Mouse (Mus musculus) yolk sac, embryonic 10.5 days (tissue): Measurements from ENCODE around the gene Rnf145.

Experiments used
- DNase-seq: peaks from one replicate; pipeline ENCODE4 v3.0.0-alpha.2; 2017; ENCODE audit warnings: low spot score

The Rnf145 gene

GRCm38 (mm10) chr11:44534999-44535750 is 16.4 kb downstream of the Rnf145 start:
- no peak for DNase-seq

GRCm38 (mm10) chr11:44537403-44537802 is 18.6 kb downstream of the Rnf145 start:
- no peak for DNase-seq

GRCm38 (mm10) chr11:44538101-44538500 is 19.3 kb downstream of the Rnf145 start:
- no peak for DNase-seq

DNA sequence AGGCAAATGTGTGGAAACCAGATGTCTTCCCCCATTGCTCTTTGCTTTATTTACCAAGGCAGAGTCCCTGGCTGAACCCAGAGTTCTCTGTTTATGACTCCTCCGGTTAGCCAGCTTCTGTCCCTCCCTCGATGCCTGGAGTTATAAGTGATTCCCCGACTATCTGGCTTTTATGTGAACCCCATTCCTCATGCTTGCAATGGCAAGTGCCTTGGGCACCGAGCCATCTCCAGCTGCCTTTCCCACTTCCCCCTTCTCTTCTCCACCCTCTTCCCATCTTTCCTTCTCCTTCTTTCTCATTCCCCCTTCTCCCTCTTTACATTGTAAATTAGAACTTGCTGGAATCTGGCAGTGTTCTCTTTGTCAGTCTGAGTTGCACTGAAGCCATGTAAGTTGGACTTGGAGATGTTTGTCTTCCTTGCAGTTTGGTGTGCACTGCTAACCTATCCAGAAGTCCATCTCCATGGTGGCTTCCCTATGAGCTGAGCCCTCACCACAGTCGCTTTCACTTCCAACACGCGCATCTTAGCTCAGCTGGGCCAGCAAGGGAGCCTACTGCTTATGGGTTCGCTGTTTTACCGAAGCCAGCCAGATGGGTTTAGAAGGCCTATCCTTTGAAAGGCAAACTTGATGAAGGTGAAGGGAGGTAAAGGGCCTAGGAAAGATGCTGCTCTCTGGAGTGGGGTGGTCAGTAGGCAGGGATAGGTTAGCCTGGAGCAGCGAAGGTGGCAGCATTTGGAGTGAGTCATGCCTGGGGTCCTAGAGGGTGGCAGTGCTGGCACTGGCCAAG is 19.9 kb downstream of the Rnf145 start:
- DNase-seq: no peak

GRCm38 (mm10) chr11:44539291-44539930 is 20.6 kb downstream of the Rnf145 start:
- no peak for DNase-seq

DNA sequence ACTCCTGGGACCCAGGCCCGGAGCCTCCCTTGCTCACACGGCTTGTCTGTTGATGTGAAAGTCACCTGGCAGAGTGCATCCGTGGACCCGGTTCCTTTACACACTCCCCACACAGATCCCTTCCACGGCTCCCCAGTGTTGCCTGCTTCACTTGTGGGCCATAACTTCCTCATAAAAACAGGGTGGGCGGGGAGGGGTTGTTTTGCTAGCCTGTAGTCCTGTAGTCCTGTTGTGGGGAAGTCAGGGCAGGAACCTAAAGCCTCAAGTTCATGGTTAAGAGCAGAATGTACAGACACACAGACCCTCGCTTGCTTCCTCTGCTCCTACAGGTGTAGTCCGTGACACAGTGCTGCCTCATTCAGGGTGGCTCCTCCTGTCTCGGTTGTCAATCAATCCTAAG is 21.5 kb downstream of the Rnf145 start:
- no peak for DNase-seq

GRCm38 (mm10) chr11:44541280-44541679 is 22.5 kb downstream of the Rnf145 start:
- DNase-seq: no peak

- DNase-seq: no peak
Measured at GRCm38 (mm10) chr11:44541813-44542212, 23.0 kb downstream of the Rnf145 start.

DNA sequence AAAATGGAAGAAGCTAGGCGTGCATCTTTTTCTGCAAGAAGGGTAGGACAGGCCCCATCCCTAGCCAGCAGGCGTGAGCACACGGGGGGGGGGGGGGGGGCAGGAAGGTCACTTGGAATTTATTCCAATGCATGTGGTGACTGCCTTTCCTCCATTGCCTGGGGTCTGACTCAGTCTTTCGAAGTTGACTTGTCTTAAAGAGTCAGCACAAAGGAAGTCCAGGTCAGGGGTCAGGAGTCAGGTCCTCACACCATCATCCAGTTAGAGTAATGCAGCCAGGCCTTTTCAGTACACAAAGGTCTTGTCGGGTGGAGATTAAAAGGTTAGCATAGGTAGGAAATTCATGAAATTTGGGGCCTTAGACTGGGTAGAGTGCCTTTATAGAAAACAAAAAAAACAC is 24.8 kb downstream of the Rnf145 start:
- peak; percentile 82 for DNase-seq

DNA sequence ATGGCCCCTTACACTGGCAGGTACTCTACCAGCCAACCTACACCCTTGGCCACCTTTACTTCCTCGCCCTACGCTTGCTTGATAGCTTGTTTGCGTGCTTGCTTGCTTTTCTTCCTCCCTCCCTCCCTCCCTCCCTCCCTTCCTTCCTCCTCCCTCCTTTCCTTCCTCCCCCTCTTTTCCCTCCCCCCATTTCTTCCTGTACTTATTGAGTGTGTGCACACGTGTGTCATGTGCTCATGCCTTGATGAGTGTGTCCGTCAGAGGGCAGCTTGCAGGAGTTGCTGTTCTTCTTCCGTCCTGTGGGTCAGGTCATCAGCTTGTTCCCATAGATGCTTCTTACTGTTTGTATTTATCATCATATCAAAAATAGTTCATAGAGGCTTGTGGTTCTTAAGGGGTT is 25.2 kb downstream of the Rnf145 start:
- no peak for DNase-seq

DNA sequence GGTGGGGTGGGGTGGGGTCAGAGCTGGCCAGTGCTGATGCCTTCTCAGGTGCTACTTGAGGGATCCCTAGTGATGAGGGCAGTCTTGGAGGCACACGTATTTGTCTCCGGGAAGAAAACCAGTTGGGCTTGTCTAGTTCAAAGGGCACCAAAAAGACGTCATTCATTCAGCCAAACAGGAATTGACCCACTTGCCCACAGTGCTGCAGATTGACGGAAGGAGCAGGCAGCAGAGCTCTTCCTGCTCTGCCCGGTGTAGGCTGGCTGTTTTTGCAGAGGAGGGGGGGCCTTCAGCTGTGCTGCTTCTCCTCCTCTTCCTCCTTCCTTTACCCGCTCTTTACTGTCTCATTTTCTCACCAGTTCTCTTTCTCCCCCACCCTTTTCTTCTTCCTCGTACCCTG is 26.4 kb downstream of the Rnf145 start:
- DNase-seq: peak; percentile 47

GRCm38 (mm10) chr11:44546250-44546649 is 27.5 kb downstream of the Rnf145 start:
- DNase-seq: no peak

GRCm38 (mm10) chr11:44547651-44548196 is 29.0 kb downstream of the Rnf145 start:
- no peak for DNase-seq

DNA sequence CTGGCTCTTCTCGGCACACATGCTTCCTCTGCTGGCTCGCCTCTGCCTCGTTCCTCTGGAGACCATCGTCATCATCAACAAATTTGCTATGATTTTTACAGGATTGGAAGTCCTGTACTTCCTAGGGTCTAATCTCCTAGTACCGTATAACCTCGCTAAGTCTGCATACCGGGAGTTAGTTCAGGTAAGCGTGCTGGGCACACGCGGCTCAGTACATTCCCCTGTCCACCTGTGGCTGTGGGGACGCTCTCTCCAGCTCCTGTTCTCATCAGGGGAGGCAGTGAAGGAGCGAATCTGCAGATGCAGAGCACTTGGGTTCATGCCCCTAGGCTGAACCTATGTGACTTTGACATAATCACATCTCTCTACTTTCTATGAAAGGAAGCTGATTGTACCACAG is 30.1 kb downstream of the Rnf145 start:
- no peak for DNase-seq

- DNase-seq: no peak
Measured at GRCm38 (mm10) chr11:44549511-44550278, 30.9 kb downstream of the Rnf145 start.

GRCm38 (mm10) chr11:44550996-44551395 is 32.2 kb downstream of the Rnf145 start:
- no peak for DNase-seq

DNA sequence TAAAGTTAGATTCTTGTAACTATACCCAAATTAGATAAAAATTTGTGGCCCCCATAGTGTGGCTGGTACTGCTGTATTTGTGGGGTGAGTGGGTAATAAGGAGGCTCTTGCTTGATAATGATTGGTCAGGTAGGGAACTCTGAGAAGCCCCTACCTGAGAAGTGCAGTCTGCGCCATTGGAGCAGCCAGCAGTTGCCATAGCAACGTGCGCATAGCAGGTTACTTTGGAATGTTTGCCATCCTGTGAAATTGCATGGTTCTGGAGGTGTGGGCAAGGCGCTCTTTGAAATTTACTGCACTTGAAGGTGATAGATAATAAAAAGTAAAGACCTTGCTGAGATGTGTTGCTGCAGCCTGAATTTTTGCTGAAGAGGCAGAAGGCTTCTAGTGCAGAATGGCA is 35.6 kb downstream of the Rnf145 start:
- no peak for DNase-seq

DNA sequence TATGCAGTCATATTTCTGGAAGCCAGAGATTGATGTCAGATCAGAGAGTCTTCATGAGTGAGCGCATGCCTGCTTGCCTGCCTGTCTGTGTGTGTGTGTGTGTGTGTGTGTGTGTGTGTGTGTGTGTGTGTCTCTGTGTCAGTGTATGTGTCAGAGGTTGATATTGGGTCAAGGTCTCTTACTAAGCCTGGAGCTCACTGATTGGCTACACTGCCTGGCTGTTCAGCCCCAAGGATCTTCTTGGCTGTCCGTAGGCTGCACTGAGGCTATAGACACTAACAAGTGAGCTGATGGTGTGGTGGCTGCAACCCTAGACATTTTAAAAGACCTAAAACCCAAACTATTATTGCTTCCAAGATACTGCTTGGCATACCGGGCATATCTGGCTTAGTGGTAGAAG is 39.8 kb downstream of the Rnf145 start:
- DNase-seq: no peak

GRCm38 (mm10) chr11:44559466-44559865 is 40.7 kb downstream of the Rnf145 start:
- DNase-seq: no peak

DNA sequence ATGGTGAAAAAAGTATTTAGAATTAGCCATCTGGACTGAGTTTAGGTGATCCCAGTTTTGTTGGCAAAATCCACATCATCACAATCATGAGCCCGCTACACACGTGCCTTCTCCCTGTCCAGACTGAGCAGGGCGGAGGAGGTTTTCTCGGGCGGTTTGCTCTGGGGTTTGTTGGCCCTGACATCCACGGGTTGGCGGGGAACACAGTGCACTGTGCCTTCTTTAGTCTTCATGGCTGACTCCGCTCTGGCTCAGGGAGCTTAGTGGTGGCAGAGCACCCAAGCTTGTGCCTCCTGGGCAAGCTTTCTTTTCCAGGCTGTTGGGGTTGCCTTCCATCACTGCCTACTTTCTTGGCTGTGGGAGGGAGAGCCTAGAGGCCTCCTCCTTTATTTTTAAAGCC is 41.6 kb downstream of the Rnf145 start:
- no peak for DNase-seq

DNA sequence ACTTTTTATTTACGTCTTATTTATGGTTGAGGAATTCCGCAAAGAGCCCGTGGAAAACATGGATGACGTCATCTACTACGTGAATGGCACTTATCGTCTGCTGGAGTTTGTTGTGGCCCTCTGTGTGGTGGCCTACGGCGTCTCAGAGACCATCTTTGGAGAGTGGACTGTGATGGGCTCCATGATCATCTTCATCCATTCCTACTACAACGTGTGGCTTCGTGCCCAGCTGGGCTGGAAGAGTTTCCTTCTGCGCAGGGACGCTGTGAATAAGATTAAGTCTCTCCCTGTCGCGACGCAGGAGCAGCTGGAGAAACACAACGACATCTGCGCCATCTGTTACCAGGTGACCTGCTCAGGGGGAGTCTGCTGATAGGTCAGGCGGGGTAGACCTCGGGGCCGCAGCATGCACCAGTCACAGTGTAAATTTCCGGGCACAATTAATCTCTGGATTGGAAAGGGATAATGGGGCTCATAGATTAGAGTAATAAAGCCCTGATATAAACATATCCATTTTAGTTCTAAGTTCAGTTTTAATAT is 42.8 kb downstream of the Rnf145 start:
- no peak for DNase-seq
